Mouse (Mus musculus) testis, adult 2 months (tissue): Measurements from ENCODE around the gene Il15ra. TPM values are rescaled to one million over a fixed set of nuclear protein-coding genes. Genes with fewer than 3 reads are reported as not detected.
A peak's percentile ranks its signal among the peaks of the same experiment; 100 is the strongest.

Experiments
- H3K27ac ChIP-seq: fragments of 200-500 bp; 2 replicates; pipeline ENCODE4 v1.5.1; 2012; ENCODE audit warnings: low read depth, low read length; ENCODE audit not compliant: control insufficient read depth, insufficient read depth
- H3K27me3 ChIP-seq: fragments of 200-500 bp; 2 replicates; pipeline ENCODE4 v1.6.1; 2012; ENCODE audit warnings: mild to moderate bottlenecking, low read length, moderate library complexity; ENCODE audit not compliant: control insufficient read depth, insufficient read depth
- H3K36me3 ChIP-seq: fragments of 200-500 bp; 2 replicates; pipeline ENCODE4 v1.6.1; 2012; ENCODE audit warnings: mild to moderate bottlenecking, low read length; ENCODE audit not compliant: control insufficient read depth, insufficient read depth
- H3K4me1 ChIP-seq: fragments of 200-500 bp; 2 replicates; pipeline ENCODE4 v1.6.1; 2012; ENCODE audit warnings: low read length; ENCODE audit not compliant: control insufficient read depth, insufficient read depth
- H3K4me3 ChIP-seq: fragments of 200-500 bp; 2 replicates; pipeline ENCODE4 v1.5.1; 2012; ENCODE audit warnings: low read depth, mild to moderate bottlenecking, low read length, moderate library complexity, mixed read lengths; ENCODE audit not compliant: control insufficient read depth
- CTCF ChIP-seq: fragments of 200-500 bp; IDR thresholded peaks from 2 replicates; pipeline ENCODE4 v1.5.1; 2012; ENCODE audit warnings: low read depth, mild to moderate bottlenecking, inconsistent platforms, low read length, moderate library complexity; ENCODE audit not compliant: control insufficient read depth, insufficient read depth, insufficient replicate concordance
- POLR2A ChIP-seq: fragments of 200-500 bp; IDR thresholded peaks from 2 replicates; pipeline ENCODE4 v1.6.1; 2012; ENCODE audit warnings: low read depth, mild to moderate bottlenecking, inconsistent platforms, low read length, moderate library complexity; ENCODE audit not compliant: control insufficient read depth
- polyA plus RNA-seq: library from polyadenylated mRNA; depleted of rRNA; stranded (reverse); fragments of >200 nt; gene quantifications from 2 replicates; pipeline ENCODE4 v1.2.3, GENCODE M21; 2012; rRNA removed

Il15ra gene
- polyA plus RNA-seq, 1 experiment, result 3.8 TPM

- no peak for TF ChIP-seq CTCF
- TF ChIP-seq POLR2A, result no peak
- Histone ChIP-seq H3K27me3 (no peaks in the 10 kb centered on the region), H3K4me1 (peaks cover 7% of the 10 kb centered on the region; the same call in 1 of the 2 replicates), H3K27ac (no peak overlapping the region), H3K4me3 (peak overlapping the region; percentile 91; the same call in 1 of the 2 replicates), H3K36me3 (no peaks in the 10 kb centered on the region)
Measured at GRCm38 (mm10) chr2:11776415-11776814, 71.3 kb downstream of the Il15ra start.

DNA sequence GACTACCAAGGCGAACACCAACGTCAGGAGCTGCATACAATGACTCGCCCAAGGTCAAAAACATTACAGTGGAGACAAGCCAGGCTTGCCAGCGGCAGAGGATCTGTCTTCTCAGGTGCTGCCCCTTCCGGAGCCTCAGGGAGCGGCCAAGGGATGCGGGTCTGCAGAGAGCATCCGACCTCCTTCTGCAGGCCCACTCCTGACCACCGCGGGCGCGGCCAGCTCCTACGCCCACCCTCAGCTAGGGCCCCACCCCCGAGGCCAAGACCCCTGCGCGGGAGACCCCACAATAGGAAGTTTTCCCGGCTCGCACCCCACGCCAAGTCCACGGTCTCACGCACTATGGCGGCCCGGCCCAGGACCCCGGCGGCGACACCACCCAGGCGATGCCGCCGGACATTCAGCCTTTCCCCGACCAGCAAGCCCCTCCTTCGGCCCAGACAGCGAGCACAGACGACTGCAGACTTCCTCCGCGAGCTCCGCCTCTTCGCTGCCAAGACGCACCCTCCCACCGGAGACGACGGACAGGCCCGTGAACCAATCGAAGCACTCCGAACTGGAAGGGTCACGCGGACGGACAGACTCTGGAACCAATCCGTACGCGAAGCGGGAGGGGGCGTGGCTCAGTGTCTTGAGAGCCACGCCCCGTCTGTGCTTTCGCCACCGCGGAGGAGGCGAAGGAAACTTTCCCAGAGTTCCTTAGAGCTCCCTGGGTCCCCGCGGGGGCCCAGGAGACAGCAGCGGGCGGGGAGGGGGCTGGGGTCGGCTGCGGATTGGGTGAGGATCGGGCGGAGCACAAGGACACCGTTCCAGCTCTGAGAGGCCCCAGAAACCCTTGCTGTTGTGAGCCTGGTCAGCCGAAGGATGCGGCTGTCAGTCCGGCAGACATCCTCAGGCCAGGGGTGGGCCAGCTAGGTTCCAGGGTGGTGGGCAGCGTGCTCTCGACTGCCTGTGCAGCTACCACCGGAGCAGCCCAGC is 72.3 kb downstream of the Il15ra start, which contains the start of the genes Fbh1 and Ankrd16:
Gene Fbh1, minus strand, starts transcription at position 492 of the 978 bp plus-strand sequence.
Gene Ankrd16, plus strand, starts transcription at position 786 of the 978 bp plus-strand sequence.
- Histone ChIP-seq H3K36me3 (no peaks in the 10 kb centered on the region), H3K27me3 (no peaks in the 10 kb centered on the region), H3K4me1 (peaks cover 7% of the 10 kb centered on the region; the same call in 1 of the 2 replicates), H3K4me3 (peak within 1 kb of the TSS; percentile 91), H3K27ac (peak within 1 kb of the TSS; percentile 79)
- peak; percentile 73 for TF ChIP-seq POLR2A
- TF ChIP-seq CTCF, result no peak

- peak overlapping the region; percentile 79 for H3K27ac ChIP-seq
- TF ChIP-seq CTCF (0 out of 2 replicates have a peak, but pooled peaks have one; percentile 3), POLR2A (peak; percentile 7; the same call in 1 of the 2 replicates)
Measured at GRCm38 (mm10) chr2:11778087-11778823, 73.2 kb downstream of the Il15ra start.

More at GRCm38 (mm10) chr2:11778087-11778823, 73.2 kb downstream of the Il15ra start:
- H3K36me3 ChIP-seq, result no peaks in the 10 kb centered on the region
- no peaks in the 10 kb centered on the region for H3K27me3 ChIP-seq
- peaks cover 7% of the 10 kb centered on the region; the same call in 1 of the 2 replicates for H3K4me1 ChIP-seq
- H3K4me3 ChIP-seq, result peak overlapping the region; percentile 89

Other genes with a start within 250 kb of the Il15ra start
- gene Pfkfb3, start 151.2 kb upstream of the Il15ra start, polyA plus RNA-seq, result 43.5 and 45.7 TPM in 2 replicates
- 38.1 and 44.8 TPM in 2 replicates for gene Rbm17, start 101.1 kb upstream of the Il15ra start, polyA plus RNA-seq
- gene Gm17490, start 79.0 kb upstream of the Il15ra start, polyA plus RNA-seq, result not detected in 2 replicates
- gene Il2ra, start 62.5 kb upstream of the Il15ra start, polyA plus RNA-seq, result 0.06 and 0.10 TPM in 2 replicates
- 12.0 and 12.6 TPM in 2 replicates for gene Fbh1, start 72.3 kb downstream of the Il15ra start, polyA plus RNA-seq
- 22.2 and 23.7 TPM in 2 replicates for gene Ankrd16, start 72.6 kb downstream of the Il15ra start, polyA plus RNA-seq